10 mouse cellular contexts compared by ENCODE assay signal in the genomic region with DNA sequence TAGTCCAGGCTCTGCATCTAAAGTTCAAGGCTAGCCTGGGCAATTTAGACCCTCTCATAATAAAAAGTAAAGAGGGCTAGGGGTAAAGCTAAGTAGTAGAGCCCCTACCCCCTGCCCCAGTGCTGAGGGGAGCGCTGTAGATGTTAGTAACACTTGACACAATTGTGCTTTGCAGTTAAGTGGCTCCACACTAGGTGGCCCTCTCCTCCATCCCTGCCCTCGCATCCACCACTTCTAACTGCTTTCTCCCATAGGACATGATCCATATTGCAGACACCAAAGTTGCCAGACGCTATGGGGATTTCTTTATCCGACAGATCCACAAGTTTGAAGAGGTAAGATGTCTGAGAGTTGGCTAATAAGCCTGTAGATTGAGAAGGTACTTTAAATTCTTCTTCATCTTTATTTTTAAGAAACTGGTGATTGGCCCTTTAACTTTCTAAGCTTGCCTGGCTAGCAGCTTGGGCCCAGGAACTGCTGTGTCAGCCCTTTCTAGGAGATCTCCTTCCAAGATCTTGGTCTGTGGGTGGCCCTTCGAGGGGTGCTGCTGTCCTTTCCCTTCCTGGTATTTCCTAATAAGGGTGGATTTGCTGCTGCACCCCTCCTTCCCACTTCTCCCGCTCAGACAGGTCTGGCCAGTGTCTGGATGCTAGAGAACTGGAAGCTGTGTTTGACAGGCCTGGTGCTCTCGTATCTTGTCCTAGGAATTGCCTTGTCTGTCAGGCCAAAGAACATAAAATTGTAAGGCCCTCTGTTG. TPM values are rescaled to one million over a fixed set of nuclear protein-coding genes. Genes with fewer than 3 reads are reported as not detected.
DNase-seq lines count a peak whose midpoint lies in the region; ATAC-seq and TF ChIP-seq lines count a peak whose summit lies in the region.
"Had no signal": no experiment of that assay in that cellular context is flagged by ENCODE, and none has a peak within 500 bp of the region (broad histone marks: within the 10 kb centered on the region; RNA-seq: fewer than 3 reads in every experiment).

No protein-coding gene starts in this region.

- intact Hi-C loops in left cerebral cortex, postnatal 14 days (cut with DNase I) = loop anchor here (10.0 kb wide), 1 partner anchor 52 kb away; a partner anchor contains a TSS
- intact Hi-C loops in left cerebral cortex, postnatal 36 days (cut with DNase I) = no loop called here

- WGBS in embryonic facial prominence, embryonic 14.5 days = 67% methylated on average over 7 of the region's 7 CpGs
- WGBS in embryonic facial prominence, embryonic 10.5 days = 78% methylated on average over 7 of the region's 7 CpGs
- whole genome bisulfite sequencing in forebrain, embryonic 15.5 days = 82% methylated on average over 7 of the region's 7 CpGs

- H3K9ac ChIP-seq in embryonic facial prominence, embryonic 14.5 days (ENCODE audit: low read depth, low read length) = no peak overlapping the region
- no peak overlapping the region for H3K9ac ChIP-seq in forebrain, embryonic 15.5 days (replicated peaks)
- H3K9ac ChIP-seq: liver, embryonic 13.5 days had no signal

- H3K9me3 ChIP-seq in embryonic facial prominence, embryonic 14.5 days (ENCODE audit: control insufficient read depth, low read length) = no peaks in the 10 kb centered on the region
- no peaks in the 10 kb centered on the region for H3K9me3 ChIP-seq in embryonic facial prominence, embryonic 10.5 days
- H3K9me3 ChIP-seq in forebrain, embryonic 15.5 days = no peaks in the 10 kb centered on the region
- H3K9me3 ChIP-seq: G1E; liver, embryonic 13.5 days had no signal

- H3K36me3 ChIP-seq in embryonic facial prominence, embryonic 14.5 days (ENCODE audit: control insufficient read depth, insufficient read depth, low read length) = peaks cover 80% of the 10 kb centered on the region
- H3K36me3 ChIP-seq in embryonic facial prominence, embryonic 10.5 days (replicated peaks) = peaks cover 85% of the 10 kb centered on the region
- H3K36me3 ChIP-seq in forebrain, embryonic 15.5 days = peaks cover 66% of the 10 kb centered on the region

- TF ChIP-seq CTCF in cortical plate, adult 2 months (IDR thresholded peaks at IDR 0.05; ENCODE audit: extremely low read depth, insufficient read depth, low read length) = peak; percentile 82

- H3K27me3 ChIP-seq in embryonic facial prominence, embryonic 14.5 days (replicated peaks; ENCODE audit: control insufficient read depth, insufficient read depth, low read length) = no peaks in the 10 kb centered on the region
- H3K27me3 ChIP-seq in embryonic facial prominence, embryonic 10.5 days (replicated peaks; ENCODE audit: low read depth, poor library complexity, severe bottlenecking) = no peaks in the 10 kb centered on the region
- H3K27me3 ChIP-seq in forebrain, embryonic 15.5 days = no peaks in the 10 kb centered on the region
- H3K27me3 ChIP-seq: liver, embryonic 13.5 days had no signal

- no peak overlapping the region for H3K4me2 ChIP-seq in embryonic facial prominence, embryonic 14.5 days (ENCODE audit: low read depth, low read length)
- no peak overlapping the region for H3K4me2 ChIP-seq in forebrain, embryonic 15.5 days (replicated peaks)
- H3K4me2 ChIP-seq: liver, embryonic 13.5 days had no signal

- 0 out of 2 replicates have a peak overlapping the region, but pooled peaks have one; percentile 2 for H3K27ac ChIP-seq in embryonic facial prominence, embryonic 14.5 days (replicated peaks; ENCODE audit: low read depth, low read length)
- no peak overlapping the region for H3K27ac ChIP-seq in embryonic facial prominence, embryonic 10.5 days (replicated peaks)
- no peak overlapping the region for H3K27ac ChIP-seq in cortical plate, adult 2 months (ENCODE audit: insufficient read depth, low read length)
- H3K27ac ChIP-seq in forebrain, embryonic 15.5 days (replicated peaks) = no peak overlapping the region
- H3K27ac ChIP-seq: liver, embryonic 13.5 days had no signal

- H3K4me1 ChIP-seq in embryonic facial prominence, embryonic 14.5 days (ENCODE audit: control insufficient read depth, insufficient read depth, low read length) = peaks cover 8% of the 10 kb centered on the region; the same call in 1 of the 2 replicates
- peaks cover 26% of the 10 kb centered on the region for H3K4me1 ChIP-seq in embryonic facial prominence, embryonic 10.5 days
- peaks cover 2% of the 10 kb centered on the region for H3K4me1 ChIP-seq in cortical plate, adult 2 months (ENCODE audit: control insufficient read depth, insufficient read depth, low read length)
- no peaks in the 10 kb centered on the region for H3K4me1 ChIP-seq in forebrain, embryonic 15.5 days

- TF ChIP-seq POLR2A in cortical plate, adult 2 months (IDR thresholded peaks at IDR 0.05; ENCODE audit: extremely low read depth, insufficient read depth, low read length) = no peak

- H3K4me3 ChIP-seq in embryonic facial prominence, embryonic 14.5 days (ENCODE audit: low read depth, low read length) = no peak overlapping the region
- H3K4me3 ChIP-seq in embryonic facial prominence, embryonic 10.5 days = no peak overlapping the region
- H3K4me3 ChIP-seq in cortical plate, adult 2 months (ENCODE audit: insufficient read depth, low read length) = no peak overlapping the region
- H3K4me3 ChIP-seq in forebrain, embryonic 15.5 days = no peak overlapping the region
- H3K4me3 ChIP-seq: liver, embryonic 13.5 days had no signal

- ATAC-seq in embryonic facial prominence, embryonic 14.5 days (ENCODE audit: low read depth) = no peak
- ATAC-seq in forebrain, embryonic 15.5 days (replicated peaks) = no peak

- DNase-seq in embryonic facial prominence, embryonic 14.5 days (ENCODE audit: low spot score) = no peak
- no peak for DNase-seq in embryonic facial prominence, embryonic 10.5 days (ENCODE audit: low spot score)
- peak; percentile 45 to 49 for DNase-seq in left cerebral cortex, postnatal 14 days (ENCODE audit: low spot score in 2 of 2)
- no peak for DNase-seq in left cerebral cortex, postnatal 36 days (ENCODE audit: low spot score in 2 of 2)
- DNase-seq in retina, postnatal 1 day = peak; percentile 27
- DNase-seq in spleen, postnatal 4 days (ENCODE audit: low spot score in 2 of 2) = no peak
- DNase-seq: liver, embryonic 13.5 days had no signal

RNA-seq across cellular contexts. Expression of a gene that starts 15.4 kb away (rescaled TPM):
- 10.5 and 10.8 TPM in 2 replicates for polyA plus RNA-seq in embryonic facial prominence, embryonic 14.5 days (2014; fragmentation: Nextera tagmentation; extraction: Ambion mirVana)
- polyA plus RNA-seq in embryonic facial prominence, embryonic 10.5 days (2016; fragmentation: Nextera tagmentation; extraction: Ambion mirVana) = 7.3 and 7.4 TPM in 2 replicates
- total RNA-seq in left cerebral cortex, postnatal 14 days (2021) = 10 to 100 TPM; 22.1 to 27.8 TPM
- 10 to 100 TPM; 26.8 to 28.0 TPM for total RNA-seq in left cerebral cortex, postnatal 36 days (2021)
- polyA plus RNA-seq in cortical plate, adult 2 months (2012; rRNA removed) = 25.0 and 27.6 TPM in 2 replicates
- 8.0 and 9.7 TPM in 2 replicates for polyA plus RNA-seq in forebrain, embryonic 15.5 days (2015; fragmentation: Nextera tagmentation; extraction: Ambion mirVana)

RNA-seq across cellular contexts. Expression of a gene that starts 18.3 kb away (rescaled TPM):
- polyA plus RNA-seq in embryonic facial prominence, embryonic 14.5 days (2014; fragmentation: Nextera tagmentation; extraction: Ambion mirVana) = 197 and 220 TPM in 2 replicates
- polyA plus RNA-seq in embryonic facial prominence, embryonic 10.5 days (2016; fragmentation: Nextera tagmentation; extraction: Ambion mirVana) = 280 and 287 TPM in 2 replicates
- 10 to 100 TPM; 80.6 to 81.3 TPM for total RNA-seq in left cerebral cortex, postnatal 14 days (2021)
- 10 to 100 TPM; 62.6 to 65.3 TPM for total RNA-seq in left cerebral cortex, postnatal 36 days (2021)
- polyA plus RNA-seq in cortical plate, adult 2 months (2012; rRNA removed) = 86.8 and 93.0 TPM in 2 replicates
- polyA plus RNA-seq in forebrain, embryonic 15.5 days (2015; fragmentation: Nextera tagmentation; extraction: Ambion mirVana) = 192 and 195 TPM in 2 replicates

RNA-seq across cellular contexts. Expression of a gene that starts 30.6 kb away (rescaled TPM):
- polyA plus RNA-seq in embryonic facial prominence, embryonic 14.5 days (2014; fragmentation: Nextera tagmentation; extraction: Ambion mirVana) = 42.6 and 43.6 TPM in 2 replicates
- 57.7 and 61.8 TPM in 2 replicates for polyA plus RNA-seq in embryonic facial prominence, embryonic 10.5 days (2016; fragmentation: Nextera tagmentation; extraction: Ambion mirVana)
- 10 to 100 TPM; 17.3 to 18.6 TPM for total RNA-seq in left cerebral cortex, postnatal 14 days (2021)
- 10 to 100 TPM; 14.1 to 19.0 TPM for total RNA-seq in left cerebral cortex, postnatal 36 days (2021)
- 26.5 and 28.2 TPM in 2 replicates for polyA plus RNA-seq in cortical plate, adult 2 months (2012; rRNA removed)
- 61.6 and 65.5 TPM in 2 replicates for polyA plus RNA-seq in forebrain, embryonic 15.5 days (2015; fragmentation: Nextera tagmentation; extraction: Ambion mirVana)

RNA-seq across cellular contexts. Expression of a gene that starts 47.5 kb away (rescaled TPM):
- polyA plus RNA-seq in embryonic facial prominence, embryonic 14.5 days (2014; fragmentation: Nextera tagmentation; extraction: Ambion mirVana) = 305 TPM in 2 replicates
- 414 and 440 TPM in 2 replicates for polyA plus RNA-seq in embryonic facial prominence, embryonic 10.5 days (2016; fragmentation: Nextera tagmentation; extraction: Ambion mirVana)
- 100 to 1,000 TPM; 109 to 114 TPM for total RNA-seq in left cerebral cortex, postnatal 14 days (2021)
- total RNA-seq in left cerebral cortex, postnatal 36 days (2021) = 100 to 1,000 TPM in 1 of 2 experiments, 10 to 100 TPM in 1; 95.2 to 109 TPM
- 131 and 134 TPM in 2 replicates for polyA plus RNA-seq in cortical plate, adult 2 months (2012; rRNA removed)
- 293 and 308 TPM in 2 replicates for polyA plus RNA-seq in forebrain, embryonic 15.5 days (2015; fragmentation: Nextera tagmentation; extraction: Ambion mirVana)

RNA-seq across cellular contexts. Expression of a gene that starts 47.8 kb away (rescaled TPM):
- polyA plus RNA-seq in embryonic facial prominence, embryonic 14.5 days (2014; fragmentation: Nextera tagmentation; extraction: Ambion mirVana) = 8.5 and 12.2 TPM in 2 replicates
- polyA plus RNA-seq in embryonic facial prominence, embryonic 10.5 days (2016; fragmentation: Nextera tagmentation; extraction: Ambion mirVana) = 8.0 and 8.2 TPM in 2 replicates
- total RNA-seq in left cerebral cortex, postnatal 14 days (2021) = 10 to 100 TPM; 10.8 to 13.3 TPM
- 10 to 100 TPM; 12.6 to 13.2 TPM for total RNA-seq in left cerebral cortex, postnatal 36 days (2021)
- 16.5 and 17.1 TPM in 2 replicates for polyA plus RNA-seq in cortical plate, adult 2 months (2012; rRNA removed)
- 11.9 and 16.8 TPM in 2 replicates for polyA plus RNA-seq in forebrain, embryonic 15.5 days (2015; fragmentation: Nextera tagmentation; extraction: Ambion mirVana)

Comparison
In these comparisons a context has a peak if more than half of its experiments do, and no peak if none do; other contexts are left out.
1. DNase-seq: peak in left cerebral cortex, postnatal 14 days (2 of 2) and retina, postnatal 1 day (single experiment); none in embryonic facial prominence, embryonic 14.5 days (single experiment), embryonic facial prominence, embryonic 10.5 days (single experiment), left cerebral cortex, postnatal 36 days (0 of 2) and spleen, postnatal 4 days (0 of 2).